Mouse (Mus musculus) liver, postnatal 0 days (tissue): ENCODE data around the gene Nrxn1.

Experiments
- CTCF ChIP-seq: sonication (generic); IDR thresholded peaks from 2 replicates; pipeline ENCODE4 v1.5.1; 2016; ENCODE audit warnings: antibody characterized with exemption, low read depth
- EP300 ChIP-seq: IDR thresholded peaks from 2 replicates; pipeline ENCODE4 v1.6.1; 2016; ENCODE audit warnings: antibody characterized with exemption, low read depth, mild to moderate bottlenecking

GRCm38 (mm10) chr17:91086412-91086811, 6.5 kb downstream of the Nrxn1 start:
- no peak for TF ChIP-seq CTCF
- no peak for TF ChIP-seq EP300
